Mouse (Mus musculus) urinary bladder, adult 18-20 months (tissue): Measurements from ENCODE around the gene Chd9.

Experiments
- DNase-seq, 2 experiments: peaks; one replicate each; pipeline ENCODE4 v3.0.0; 2022; ENCODE audit warnings: low spot score in 2 of 2, mixed read lengths in 2 of 2

Chd9 gene

GRCm38 (mm10) chr8:90976960-90977371, 148.8 kb downstream of the Chd9 start:
- no peak for DNase-seq

DNA sequence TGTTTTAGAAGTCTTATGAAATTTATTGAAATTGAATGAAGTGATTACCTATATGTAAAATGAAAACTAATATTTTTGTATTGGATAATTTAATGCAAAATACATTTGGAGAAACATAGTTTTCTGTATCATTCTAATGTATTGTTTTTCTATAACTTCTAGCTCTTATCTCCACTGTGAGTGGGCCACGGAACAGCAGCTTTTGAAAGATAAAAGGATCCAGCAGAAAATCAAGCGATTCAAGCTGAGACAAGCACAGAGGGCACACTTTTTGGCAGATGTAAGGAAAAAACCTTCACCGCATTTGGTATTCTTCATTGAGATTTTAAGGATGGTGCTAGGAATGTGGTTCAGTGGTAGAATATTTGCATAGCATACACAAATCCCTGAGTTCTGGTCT, 150.6 kb downstream of the Chd9 start:
- DNase-seq: no peak

- no peak for DNase-seq
Observed at GRCm38 (mm10) chr8:90979295-90979694, 151.1 kb downstream of the Chd9 start.

DNA sequence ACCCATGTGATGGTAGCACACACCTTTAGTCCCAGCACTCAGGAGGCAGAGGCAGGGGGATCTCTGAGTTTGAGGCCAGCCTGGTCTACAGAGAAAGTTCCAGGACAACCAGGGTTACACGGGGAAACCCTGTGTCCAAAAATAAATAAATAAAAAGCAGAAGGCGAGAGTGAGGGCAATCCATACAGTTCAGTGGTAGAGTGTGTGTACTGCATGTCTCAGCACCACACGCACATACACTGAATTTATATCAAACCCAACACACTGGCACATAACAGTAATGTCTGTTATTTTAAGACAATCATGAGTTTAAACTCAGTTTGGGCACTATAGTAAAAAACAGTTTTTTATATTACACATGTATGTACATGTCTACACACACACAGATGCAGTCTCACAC, 153.9 kb downstream of the Chd9 start:
- DNase-seq: no peak

DNA sequence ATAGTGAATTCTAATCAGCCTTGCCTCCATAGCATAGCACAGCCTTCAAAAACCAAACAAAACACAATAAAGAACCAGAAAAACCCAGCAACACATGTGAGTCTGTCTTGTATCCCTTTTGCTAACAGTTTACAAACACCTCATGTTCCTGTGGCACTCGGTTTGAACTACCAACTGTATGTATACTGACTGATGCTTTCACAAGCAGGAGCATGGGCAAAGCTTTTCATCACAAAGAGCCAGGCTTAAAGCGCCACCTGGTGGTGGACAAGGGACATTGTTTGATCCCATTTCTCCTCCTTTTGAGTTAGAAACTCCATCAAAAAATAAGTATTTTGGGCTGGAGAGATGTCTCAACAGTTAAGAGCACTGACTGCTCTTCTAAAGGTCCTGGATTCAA, 191.6 kb downstream of the Chd9 start:
- DNase-seq: peak; percentile 31 to 38

DNA sequence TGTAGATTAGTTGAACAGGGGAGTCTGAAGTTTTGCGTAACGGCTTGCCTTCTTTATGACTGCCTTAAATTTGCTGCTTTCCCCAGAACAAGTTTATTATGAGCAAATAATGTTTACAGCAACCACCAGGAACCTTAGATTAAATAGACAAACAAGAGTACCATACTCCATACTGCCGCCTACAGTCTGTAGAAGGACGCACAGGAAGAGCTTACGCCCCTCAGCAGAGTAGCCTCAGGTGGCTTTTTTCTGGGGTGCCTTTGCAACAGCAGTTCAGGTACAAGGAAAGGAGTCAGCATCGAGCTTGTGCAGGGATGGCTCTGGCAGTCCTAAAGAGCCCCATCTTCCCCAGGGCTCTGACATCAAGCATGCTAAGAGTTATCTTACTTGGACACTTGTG, 206.3 kb downstream of the Chd9 start:
- DNase-seq: no peak

- DNase-seq: no peak
Observed at GRCm38 (mm10) chr8:91036905-91037304, 208.8 kb downstream of the Chd9 start.

GRCm38 (mm10) chr8:91038637-91039036, 210.5 kb downstream of the Chd9 start:
- DNase-seq: no peak

DNA sequence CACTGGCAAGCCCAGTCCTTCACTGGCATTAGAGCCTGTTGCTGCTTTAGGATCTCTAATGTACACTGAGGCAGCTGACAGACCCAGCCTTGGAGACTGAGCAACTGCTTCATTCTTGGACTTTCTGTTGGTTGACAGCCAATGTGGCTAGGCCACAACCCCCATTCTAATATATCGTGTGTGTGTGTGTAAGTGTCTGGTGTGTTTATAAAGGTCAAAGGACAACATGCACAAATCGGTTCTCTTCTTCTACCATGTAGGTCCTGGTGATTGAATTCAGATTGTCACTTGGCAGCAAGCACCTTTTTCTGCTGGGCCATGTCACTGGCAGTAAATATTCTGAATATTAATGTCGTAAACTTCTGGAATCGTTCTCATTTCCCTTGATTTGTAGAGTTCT, 218.2 kb downstream of the Chd9 start:
- DNase-seq: no peak

- DNase-seq: peak in 1 of 2 experiments; percentile 23
Observed at GRCm38 (mm10) chr8:91051037-91051436, 222.9 kb downstream of the Chd9 start.

GRCm38 (mm10) chr8:91054418-91054817, 226.3 kb downstream of the Chd9 start:
- no peak for DNase-seq

DNA sequence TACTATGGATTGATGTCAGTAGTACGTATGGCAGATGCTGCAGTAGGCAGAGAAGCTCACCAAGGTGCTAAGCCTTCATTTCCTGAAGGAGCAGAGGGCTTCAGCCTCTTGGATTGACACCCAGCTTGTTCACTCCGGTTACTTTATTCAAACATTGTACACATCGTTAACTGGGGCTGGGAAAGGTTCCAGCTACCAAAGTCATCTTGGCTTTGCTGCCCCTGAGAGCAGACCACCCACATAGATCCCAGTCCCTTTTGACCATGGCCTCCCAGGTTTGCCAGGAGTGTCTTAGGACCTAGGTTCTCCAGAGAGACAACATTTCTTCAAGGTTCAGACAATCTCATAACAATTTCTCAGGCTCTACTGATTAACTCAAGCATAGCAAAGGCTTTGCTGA, 228.7 kb downstream of the Chd9 start:
- DNase-seq: no peak

GRCm38 (mm10) chr8:91059086-91059578, 231.0 kb downstream of the Chd9 start:
- no peak for DNase-seq

- DNase-seq: no peak
Observed at GRCm38 (mm10) chr8:91059884-91060510, 231.8 kb downstream of the Chd9 start.

DNA sequence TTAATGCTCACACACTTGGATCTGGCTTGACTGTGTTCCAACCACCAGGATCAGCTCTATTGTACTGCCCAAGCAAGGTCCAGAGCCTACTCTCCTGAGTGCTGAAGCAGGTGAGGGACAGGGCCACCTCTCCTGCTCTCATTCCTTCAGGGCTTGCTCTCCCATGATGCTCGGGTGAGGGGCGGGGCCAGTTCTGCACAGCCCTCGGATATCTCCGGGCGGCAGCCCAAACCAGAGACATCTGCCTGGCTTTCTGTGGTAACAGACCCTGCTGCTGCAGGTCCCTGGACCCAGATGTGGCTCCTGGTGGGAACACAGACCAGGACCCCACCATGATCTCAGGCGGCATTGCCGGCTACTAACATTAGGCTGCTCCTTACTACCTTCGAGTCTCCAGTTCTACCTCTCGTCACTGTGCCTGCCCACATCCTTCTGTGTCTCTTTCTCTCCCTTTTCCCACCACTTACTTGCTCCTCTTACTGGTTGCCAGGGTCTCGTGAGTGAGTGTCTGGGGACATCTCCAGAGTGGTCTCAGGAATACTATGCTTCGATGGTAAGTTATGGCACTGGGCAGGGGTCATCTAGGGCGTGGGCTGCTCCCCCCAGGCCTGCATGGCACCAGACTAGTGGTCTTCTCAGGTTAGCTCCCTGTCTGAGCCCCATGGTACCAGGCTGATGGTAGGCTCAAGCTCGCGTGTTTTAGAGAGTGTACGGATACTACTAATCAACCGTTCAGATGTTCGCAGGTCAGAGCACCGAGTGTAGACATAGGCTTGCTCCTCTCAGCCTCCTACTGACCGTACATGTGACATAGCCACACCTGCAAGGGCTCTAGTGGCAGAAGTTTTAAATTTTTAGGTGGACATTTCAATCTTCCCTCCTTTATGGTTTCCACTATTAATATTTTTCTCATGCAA, 232.7 kb downstream of the Chd9 start:
- no peak for DNase-seq

- no peak for DNase-seq
Observed at GRCm38 (mm10) chr8:91065179-91065578, 237.0 kb downstream of the Chd9 start.

DNA sequence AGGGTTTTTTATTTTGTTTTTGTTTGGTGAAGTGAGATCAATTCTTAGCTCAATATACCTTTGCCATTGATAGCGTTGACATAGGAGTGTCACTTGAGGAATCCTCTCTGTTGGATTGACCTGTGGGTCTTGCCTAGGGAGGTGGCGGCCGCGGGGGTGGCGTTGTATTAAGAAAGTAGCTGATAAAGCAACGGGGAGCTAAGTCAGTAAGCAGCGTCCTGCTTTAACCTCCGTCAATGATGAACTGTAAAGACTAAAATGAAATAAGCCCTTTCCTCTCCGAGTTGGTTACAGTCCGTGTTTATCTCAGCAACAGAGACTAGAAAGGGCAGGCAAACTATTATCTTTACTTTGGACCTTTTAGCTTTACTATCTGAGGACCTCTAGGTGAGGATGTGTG, 241.3 kb downstream of the Chd9 start:
- DNase-seq: no peak

GRCm38 (mm10) chr8:91069834-91070233, 241.7 kb downstream of the Chd9 start, which contains the start of gene Rbl2:
Rbl2 (plus strand) TSS chr8:91070057.
- peak; percentile 96 to 98 for DNase-seq

DNA sequence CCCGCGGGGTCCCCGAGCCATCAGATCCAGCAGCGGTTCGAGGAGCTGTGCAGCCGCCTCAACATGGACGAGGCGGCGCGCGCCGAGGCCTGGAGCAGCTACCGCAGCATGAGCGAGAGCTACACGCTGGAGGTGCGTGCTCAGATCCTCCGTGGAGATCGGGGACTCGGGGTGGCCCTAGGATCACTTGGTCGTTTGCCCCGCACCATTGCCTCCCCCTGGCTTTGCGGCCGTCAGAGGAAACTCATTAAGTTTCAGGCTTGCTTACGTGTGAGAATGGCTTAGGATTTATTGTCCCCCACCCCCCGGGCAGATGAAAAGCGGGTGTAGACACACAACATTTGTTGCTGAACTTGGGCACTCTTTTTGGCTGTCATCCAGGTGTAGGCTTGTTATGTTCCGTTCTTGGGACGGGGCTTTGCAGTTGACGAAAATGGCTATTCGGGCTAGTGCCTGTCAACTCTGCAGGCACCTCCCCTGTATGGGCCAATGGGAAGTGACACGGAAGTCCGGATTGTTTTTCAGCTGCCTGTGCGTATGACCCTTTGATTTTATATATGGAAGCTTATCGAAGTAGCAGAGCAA, 242.2 kb downstream of the Chd9 start:
- peak; percentile 67 to 79 for DNase-seq

DNA sequence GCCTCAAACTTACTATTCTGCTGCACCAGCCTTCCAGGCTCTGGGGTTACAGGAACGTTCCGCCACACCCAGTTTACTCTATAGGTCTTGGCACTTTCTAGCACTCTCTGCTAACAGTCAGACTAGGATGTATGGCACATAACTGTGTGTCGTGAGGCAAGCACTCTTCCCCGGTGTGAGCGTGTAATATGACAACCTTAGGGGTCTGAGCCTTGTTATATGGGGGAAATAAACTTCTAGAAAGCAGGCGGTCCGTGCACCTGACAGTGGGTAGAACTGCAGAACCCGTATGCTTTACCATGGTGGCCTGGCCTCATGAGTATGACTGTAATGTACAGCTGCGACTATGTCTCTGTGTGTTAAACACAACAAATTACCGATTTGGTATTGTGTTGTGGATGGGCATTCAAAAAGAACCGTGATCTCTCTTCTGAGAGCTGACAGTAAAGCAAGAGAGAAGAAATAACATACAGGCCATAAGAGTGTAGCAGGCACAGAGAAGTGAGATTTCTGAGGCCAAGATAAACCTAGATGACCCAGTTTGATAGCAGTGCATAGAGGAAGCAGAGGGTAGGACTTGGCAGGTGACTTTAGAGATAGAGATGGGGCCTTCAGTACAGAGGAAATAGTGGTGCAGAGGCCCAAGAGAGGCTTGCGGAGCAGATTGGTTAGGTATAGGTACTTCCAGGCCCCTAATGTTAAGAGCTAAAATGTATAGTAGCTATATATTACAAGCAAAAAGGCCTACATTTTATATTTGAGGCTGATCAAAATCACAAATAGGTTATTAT, 249.1 kb downstream of the Chd9 start:
- no peak for DNase-seq

DNA sequence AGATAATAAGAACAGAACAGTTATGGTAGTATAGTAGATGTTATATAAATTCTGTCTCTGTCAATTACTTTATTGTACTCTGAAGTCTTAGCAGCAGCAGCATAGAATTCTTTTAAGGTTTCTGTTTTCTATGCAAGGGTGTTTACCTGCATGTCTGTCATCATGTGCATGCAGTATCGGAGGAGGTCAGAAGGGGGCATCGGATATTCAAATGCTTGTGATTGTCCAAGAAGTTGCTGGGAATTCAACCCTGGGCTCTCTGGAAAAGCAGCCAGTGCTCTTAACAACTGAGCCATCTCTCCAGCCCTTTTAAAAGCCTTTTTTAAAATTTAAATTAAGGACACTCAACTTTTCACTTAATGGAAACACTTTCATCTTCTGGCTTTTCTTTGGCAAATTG, 251.5 kb downstream of the Chd9 start:
- no peak for DNase-seq

- no peak for DNase-seq
Observed at GRCm38 (mm10) chr8:91081911-91082310, 253.8 kb downstream of the Chd9 start.
